Mouse (Mus musculus) monocyte, adult 5-6 weeks (primary cell): ENCODE data around the gene Slc31a2. TPM values are rescaled to one million over a fixed set of nuclear protein-coding genes. Genes with fewer than 3 reads are reported as not detected.

Experiments
- total RNA-seq: library from RNA; stranded (forward); fragments of 200-1000, 200-491, 200-594 nt; gene quantifications from 3 replicates; pipeline ENCODE4 v1.2.3, GENCODE M21; 2017

Gene Slc31a2
- total RNA-seq, 1 experiment from 2014 or later = 21.7 TPM

Other genes starting within 250 kb of the Slc31a2 start
- not detected in 3 replicates for gene Mup20, start 208.4 kb upstream of the Slc31a2 start, total RNA-seq
- gene Mup3, start 175.2 kb upstream of the Slc31a2 start, total RNA-seq = not detected in 3 replicates
- gene Mup21, start 111.7 kb upstream of the Slc31a2 start, total RNA-seq = not detected in 3 replicates
- not detected in 3 replicates for gene Zfp37, start 31.5 kb upstream of the Slc31a2 start, total RNA-seq
- gene Fkbp15, start 98.0 kb downstream of the Slc31a2 start, total RNA-seq = 94.1 to 128 TPM (median 123 TPM) in 3 replicates
- gene Slc31a1, start 98.2 kb downstream of the Slc31a2 start, total RNA-seq = 10.2 to 14.9 TPM (median 13.8 TPM) in 3 replicates
- gene Cdc26, start 146.1 kb downstream of the Slc31a2 start, total RNA-seq = 40.8 to 57.0 TPM (median 49.4 TPM) in 3 replicates
- gene Prpf4, start 146.2 kb downstream of the Slc31a2 start, total RNA-seq = 10.7 to 14.9 TPM (median 11.4 TPM) in 3 replicates
- gene Rnf183, start 172.7 kb downstream of the Slc31a2 start, total RNA-seq = not detected in 3 replicates
- not detected in 3 replicates for gene Wdr31, start 208.3 kb downstream of the Slc31a2 start, total RNA-seq
- 3.1 to 11.8 TPM (median 8.4 TPM) in 3 replicates for gene Bspry, start 217.5 kb downstream of the Slc31a2 start, total RNA-seq
- gene Hdhd3, start 240.9 kb downstream of the Slc31a2 start, total RNA-seq = 0.57 to 2.3 TPM (median 0.97 TPM) in 3 replicates